Mouse (Mus musculus) frontal cortex, postnatal 36 days (tissue): Measurements from ENCODE around the gene Aco2.
A peak's percentile ranks its signal among the peaks of the same experiment; 100 is the strongest.

Experiments used
- DNase-seq, 2 experiments: peaks; one replicate each; pipeline ENCODE4 v3.0.0; 2022; ENCODE audit warnings: low spot score in 2 of 2

Gene Aco2

DNA sequence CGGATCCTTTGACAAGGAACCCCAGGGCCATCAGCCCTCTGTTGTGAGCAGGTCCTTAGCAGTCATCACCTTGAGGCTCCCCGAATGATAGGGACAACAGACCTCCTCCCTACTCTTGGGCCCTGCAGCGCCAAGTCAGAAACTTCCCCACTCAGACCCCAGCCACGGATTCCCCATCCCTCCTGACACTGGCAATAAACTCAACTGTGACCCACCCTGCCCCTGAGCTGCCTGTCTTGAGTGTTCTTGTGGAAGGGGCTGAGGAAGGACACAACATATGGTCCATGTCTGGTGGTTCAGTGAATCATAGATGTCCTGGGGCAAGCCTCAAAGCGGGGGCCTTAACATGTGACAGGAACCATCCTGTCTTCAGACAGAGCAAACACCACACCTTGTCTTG is 78.6 kb downstream of the Aco2 start:
- no peak for DNase-seq

DNA sequence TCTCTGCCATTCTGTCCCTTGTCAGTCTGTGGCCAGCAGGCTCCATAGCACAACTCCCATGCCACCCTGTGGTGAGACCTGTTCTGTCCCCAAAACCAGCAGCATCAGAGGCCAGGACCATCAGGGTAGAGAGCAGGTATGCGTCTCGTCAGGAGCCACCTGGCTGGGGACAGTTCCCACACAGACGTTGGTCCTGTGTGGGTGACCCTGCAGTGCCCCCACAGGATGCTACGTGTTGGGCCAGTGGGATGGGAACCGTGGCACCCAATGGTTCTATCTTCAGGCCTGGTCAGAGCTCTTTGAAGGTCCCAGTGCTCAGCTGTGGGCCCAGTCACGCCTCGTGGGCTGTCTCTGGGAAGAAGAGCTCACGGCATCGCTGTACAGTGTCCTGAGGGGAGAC is 79.0 kb downstream of the Aco2 start:
- no peak for DNase-seq

DNA sequence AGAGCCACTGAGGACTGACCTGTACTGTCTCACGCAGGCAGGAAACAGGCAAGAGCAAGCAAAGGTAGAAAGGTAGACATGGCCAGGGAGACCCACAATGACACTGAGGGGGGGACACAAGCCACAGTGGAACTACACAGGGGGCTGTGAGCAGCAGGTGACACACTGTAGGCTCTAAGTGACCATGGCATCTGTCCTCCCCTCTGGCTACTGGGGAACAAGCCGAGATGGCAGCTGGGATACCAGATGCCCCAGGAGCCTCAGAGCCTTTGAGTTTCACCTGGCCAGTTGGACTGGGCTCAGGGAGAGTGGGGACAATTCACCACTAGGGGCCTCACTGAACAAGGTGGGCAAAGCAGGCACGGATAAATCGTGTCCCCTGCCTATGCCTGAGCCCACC is 80.2 kb downstream of the Aco2 start:
- no peak for DNase-seq

DNA sequence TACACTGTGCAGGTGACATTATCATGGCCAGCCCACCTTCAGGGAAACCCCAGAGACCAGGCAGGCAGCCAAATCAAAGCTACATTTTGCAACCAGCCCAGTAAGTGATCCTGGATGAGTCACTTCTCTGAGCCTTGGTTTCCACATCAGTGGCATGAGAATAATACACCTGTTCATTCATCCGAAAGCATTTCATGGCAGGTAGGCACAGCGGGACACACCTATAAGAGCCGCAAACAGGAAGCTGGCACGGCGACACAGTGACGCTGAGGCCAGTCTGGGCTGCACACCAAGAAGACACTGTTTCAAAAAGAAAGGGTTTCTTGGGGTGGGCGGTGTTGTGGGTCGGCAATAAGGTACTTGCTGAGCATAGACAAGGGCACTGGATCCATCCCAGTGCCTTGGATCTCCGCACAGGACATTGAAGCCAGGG is 82.1 kb downstream of the Aco2 start:
- no peak for DNase-seq

DNA sequence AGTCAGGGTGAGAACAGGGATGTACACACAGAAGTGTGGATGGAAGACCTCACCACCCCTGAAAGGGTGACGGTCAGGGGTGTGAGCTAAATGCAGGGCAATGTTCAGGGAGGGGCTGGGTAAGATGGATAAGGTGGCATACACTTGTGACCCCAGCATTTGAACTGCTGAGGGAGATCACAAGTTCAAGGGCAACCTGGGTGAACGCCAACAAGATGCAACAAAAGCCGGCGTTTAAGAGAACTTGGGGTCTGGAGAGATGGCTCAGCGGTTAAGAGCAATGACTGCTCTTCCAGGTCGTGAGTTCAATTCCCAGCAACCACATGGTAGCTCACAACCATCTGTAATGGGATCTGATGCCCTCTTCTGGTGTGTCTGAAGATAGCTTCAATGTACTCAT is 82.6 kb downstream of the Aco2 start:
- DNase-seq: no peak

DNA sequence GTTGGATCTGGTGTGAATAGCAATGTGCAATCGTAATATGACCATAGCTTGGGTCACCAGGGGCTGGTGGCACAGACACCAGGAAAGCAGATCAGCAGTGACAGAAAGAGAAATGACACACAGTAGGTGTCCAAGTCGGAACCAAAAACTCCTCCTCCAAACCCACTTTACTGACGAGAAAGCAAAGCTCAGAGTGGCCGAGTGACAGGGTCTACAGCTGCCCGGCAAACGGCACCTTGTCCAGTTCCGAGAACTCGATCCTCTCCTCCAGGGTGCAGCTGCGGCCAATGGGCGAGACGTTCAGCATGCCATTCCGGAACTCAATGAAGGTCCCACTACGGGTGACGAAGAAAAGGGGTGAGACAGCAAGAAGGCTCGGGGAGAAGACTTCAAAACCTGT is 83.3 kb downstream of the Aco2 start:
- no peak for DNase-seq

DNA sequence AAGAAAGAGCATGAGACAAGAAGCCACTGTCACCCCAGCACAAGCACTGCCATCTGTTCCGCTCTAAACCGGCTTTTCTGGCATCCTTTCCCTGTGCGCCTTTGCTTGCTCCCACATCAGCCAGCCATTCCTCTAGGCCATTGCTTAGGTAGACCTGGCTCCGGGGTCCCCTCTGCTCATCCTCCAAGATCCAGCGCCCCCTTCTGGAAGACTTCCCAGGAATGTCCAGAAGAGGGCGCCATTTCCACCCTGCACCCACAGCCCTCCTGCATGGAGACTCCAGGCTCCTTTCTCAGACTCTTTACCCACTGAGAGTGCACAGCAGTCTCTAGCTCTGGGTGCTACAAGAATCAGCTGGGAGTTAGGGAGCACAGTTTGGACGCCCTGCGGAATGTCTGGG is 84.3 kb downstream of the Aco2 start:
- DNase-seq: peak in 1 of 2 experiments; percentile 60

DNA sequence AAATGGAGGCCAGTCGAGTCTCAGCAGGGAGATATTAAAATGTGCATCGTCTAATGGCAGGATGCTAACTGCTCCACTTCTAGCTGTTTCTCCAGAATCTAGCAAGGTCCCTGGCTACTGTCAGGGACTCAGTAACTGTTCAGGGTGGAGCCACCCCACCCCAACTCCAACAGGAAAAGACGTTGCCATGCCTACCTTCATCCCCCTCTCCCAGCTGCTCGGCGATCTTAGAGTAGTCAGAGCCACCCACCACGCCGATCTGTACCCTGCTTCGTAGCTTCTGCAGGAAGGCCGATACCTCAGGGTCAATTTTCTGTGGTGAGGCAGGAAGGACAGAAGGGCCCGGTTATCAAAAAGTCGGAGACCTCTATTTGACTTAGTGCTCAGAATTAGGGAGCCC is 85.5 kb downstream of the Aco2 start:
- DNase-seq: no peak

DNA sequence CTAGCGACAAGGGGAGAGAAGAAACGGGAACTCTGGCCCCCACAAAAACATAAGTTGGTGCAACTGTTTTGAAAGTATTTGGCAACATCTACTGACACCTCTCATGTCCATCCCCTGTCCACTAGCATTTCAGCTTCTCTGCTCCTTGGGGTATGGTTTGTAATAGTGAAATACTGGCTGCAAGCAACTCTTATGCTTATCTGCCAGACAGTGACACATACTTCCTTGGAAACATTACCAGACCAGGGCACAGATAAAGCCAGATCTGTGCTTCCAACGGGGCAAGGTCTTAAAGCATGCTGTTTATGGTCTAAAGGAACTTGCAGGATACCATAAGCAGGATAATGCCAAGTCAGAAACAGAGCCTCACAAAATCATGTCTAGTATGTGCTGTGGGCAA is 86.8 kb downstream of the Aco2 start:
- no peak for DNase-seq

DNA sequence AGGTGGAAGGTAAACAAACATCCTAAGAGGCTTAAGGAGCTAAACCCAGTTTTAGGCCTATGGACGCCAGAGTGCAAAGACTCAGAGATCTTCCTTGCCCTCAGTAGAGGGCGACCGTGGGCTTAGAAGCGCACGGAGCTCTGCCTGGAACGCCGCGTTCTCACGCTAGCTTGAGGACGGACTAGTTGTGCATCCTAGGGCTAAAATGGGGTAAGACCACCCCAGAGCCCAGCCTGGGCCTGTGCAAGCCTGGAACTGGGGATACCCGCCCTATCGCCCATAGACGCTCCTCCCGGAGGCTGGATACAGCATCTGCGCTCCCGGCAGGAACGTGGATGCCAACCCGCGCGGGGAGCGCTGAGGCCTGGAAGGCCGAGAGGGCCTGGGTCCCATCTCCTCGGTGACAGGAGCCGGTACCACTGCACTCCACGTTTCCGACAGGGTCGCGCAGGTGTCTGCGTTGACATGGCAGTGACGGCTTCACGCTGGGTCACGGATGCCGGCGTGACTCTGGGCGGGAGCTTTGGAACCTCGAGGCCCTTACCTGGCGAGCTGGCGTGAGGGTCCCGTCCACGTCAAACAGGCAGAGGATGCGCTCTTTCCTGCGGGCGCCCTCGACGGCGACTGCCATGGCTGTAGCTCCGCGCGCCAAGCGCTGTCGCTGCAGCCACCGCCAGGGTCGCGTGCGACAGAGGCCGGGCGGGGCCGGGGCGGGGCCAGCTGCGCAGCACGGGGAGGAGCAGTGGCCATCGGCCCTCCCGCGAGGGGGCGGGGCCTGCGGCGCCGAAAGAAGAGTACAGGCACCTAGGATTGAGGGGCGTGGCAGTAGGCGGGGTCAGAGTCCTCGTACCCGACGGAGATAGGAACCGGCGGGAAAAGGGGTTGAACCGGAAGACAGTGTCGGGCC is 88.3 kb downstream of the Aco2 start, which contains the start of gene Pmm1:
Gene Pmm1 (minus strand): TSS at position 760 of the 907 bp plus-strand sequence.
- peak; percentile 94 to 97 for DNase-seq

DNA sequence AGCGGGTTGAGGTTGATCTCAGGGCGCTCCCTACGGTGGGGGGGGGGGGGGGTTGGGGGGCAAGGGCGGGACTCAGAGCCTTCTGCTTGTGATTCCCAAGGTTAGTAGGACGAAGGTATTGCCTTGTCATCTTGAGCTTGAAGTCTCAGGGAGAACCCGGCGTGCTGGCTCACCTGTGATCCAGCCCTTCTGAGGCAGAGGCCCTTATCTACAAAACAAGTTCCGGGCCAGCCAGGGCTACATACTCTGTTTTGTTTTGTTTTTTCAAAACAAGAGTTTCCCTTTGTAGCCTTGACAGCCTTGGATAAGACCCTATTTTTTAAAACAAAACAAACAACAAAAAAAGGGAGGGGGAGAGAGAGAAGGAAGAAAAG is 89.0 kb downstream of the Aco2 start:
- DNase-seq: no peak

DNA sequence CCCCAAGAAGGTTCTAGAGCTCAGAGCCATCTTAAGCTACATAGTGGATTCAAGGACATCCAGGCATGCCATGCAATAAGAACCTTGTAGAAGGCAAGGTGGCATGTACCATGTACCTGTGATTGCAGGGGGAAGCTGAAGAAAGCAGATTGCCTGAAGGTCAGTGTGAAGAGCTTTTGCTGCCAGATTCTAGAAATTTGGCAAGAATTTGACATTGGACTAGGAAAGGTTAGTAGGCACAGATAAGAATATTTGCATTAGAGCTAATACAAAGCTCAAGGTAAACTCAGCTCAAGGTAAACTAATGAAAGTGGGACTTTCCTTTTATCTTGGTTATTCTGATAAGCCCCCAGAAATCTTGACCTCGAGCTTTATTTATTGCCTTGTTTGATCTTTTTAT is 92.2 kb downstream of the Aco2 start:
- no peak for DNase-seq
